Mouse (Mus musculus): Measurements from ENCODE around the gene Rbfox1.

DNA sequence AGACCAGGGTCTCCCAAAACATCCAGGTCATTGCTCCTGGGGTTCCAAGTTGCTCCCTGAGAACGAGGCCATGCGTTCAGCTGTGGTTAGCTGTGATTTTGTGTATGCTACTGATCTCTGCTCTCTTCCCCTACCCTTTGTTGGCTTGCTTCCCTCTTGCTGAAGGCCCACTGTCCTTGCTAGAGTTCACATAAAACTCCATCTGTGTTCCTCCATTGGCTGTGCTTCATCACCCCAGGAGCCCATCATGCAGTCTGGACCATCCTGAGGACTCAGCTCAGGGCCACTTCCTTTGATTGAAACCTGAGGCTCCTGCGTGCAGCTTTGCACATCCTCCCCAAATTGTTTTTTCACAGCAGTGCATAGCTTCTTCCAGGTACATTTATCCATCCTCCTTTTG is 600.5 kb downstream of the Rbfox1 start:
- TF ChIP-seq CTCF (IDR thresholded peaks at IDR 0.05; ENCODE audit: low read depth) (no peak), EP300 (optimal IDR thresholded peaks at IDR 0.05) (no peak)
